Mouse (Mus musculus) stomach, postnatal 0 days (tissue): ENCODE data around the gene Ltbp1.

ENCODE experiments used
- CTCF ChIP-seq: IDR thresholded peaks from 2 replicates; pipeline ENCODE4 v1.5.1; 2016; ENCODE audit warnings: antibody characterized with exemption, low read depth, mild to moderate bottlenecking, moderate library complexity
- EP300 ChIP-seq: optimal IDR thresholded peaks from 2 replicates; pipeline ENCODE3; 2016; ENCODE audit warnings: antibody characterized with exemption

DNA sequence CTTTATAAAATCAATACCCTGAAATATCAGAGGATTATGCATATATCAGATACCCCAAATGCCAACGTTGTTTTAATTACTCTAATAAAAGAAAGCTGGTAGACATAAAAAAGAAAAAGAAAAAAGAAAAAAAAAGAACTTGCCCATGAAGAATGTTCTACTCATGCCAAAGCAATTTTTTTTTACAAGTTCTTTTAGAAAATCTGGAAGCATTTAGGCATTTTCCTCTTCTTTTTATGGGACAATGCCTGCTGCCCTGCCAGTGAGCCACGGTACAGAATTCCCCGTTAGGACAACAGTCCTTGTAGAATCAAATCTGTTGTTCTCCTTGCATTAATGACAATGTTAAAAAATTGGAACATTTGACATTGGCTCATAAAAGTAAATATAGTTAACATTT is 234.2 kb downstream of the Ltbp1 start:
- TF ChIP-seq CTCF (no peak), EP300 (no peak)
